In the genomic region with DNA sequence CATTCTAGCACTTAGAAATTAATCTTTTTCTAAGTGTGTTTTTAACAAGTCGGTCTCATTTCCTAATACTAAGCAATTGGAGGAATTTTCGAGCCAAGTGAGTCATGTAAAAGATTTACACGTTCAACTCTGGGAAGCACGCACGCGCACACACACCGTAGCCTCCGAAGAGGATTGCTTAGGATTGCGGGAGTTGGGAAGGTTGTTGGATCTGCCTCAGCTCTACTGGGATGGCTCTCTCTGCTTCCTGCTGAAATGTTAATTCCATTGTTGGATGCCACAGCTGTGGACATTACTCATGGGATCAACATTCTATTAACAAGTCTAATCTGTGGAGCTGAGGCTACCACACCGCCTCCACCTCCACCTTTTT, we compare ENCODE assay signal across 8 mouse cellular contexts. TPM values are rescaled to one million over a fixed set of nuclear protein-coding genes. Genes with fewer than 3 reads are reported as not detected.
DNase-seq lines count a peak whose midpoint lies in the region; ATAC-seq and TF ChIP-seq lines count a peak whose summit lies in the region.

No protein-coding gene starts in this region.

- no peak for ATAC-seq in heart, embryonic 15.5 days (replicated peaks; ENCODE audit: insufficient number of reproducible peaks, insufficient read depth, low FRiP score, low read depth)
- no peak for ATAC-seq in midbrain, embryonic 13.5 days

- H3K4me2 ChIP-seq in heart, embryonic 15.5 days, result peak overlapping the region; percentile 90
- H3K4me2 ChIP-seq in midbrain, embryonic 13.5 days (replicated peaks), result peak overlapping the region; percentile 63

- no peak for TF ChIP-seq POLR2A in liver, adult 2 months (IDR thresholded peaks at IDR 0.05; ENCODE audit: extremely low read depth, insufficient read depth, low read length)

- 6% methylated on average over 10 of the region's 10 CpGs for WGBS in liver, adult 2 months
- 9% methylated on average over 10 of the region's 10 CpGs for WGBS in heart, embryonic 15.5 days
- WGBS in midbrain, embryonic 13.5 days, result 1% methylated on average over 10 of the region's 10 CpGs

- peaks cover 27% of the 10 kb centered on the region for H3K79me2 ChIP-seq in liver, adult 2 months (ENCODE audit: control insufficient read depth, insufficient read depth, low read length)

- H3K27me3 ChIP-seq in liver, adult 2 months (ENCODE audit: control insufficient read depth, insufficient read depth, low read length), result no peaks in the 10 kb centered on the region
- no peaks in the 10 kb centered on the region for H3K27me3 ChIP-seq in heart, embryonic 15.5 days
- H3K27me3 ChIP-seq in midbrain, embryonic 13.5 days, result no peaks in the 10 kb centered on the region

- H3K9me3 ChIP-seq in heart, embryonic 15.5 days (replicated peaks), result no peaks in the 10 kb centered on the region
- no peaks in the 10 kb centered on the region for H3K9me3 ChIP-seq in midbrain, embryonic 13.5 days

- no peaks in the 10 kb centered on the region for H3K36me3 ChIP-seq in liver, adult 2 months (ENCODE audit: control insufficient read depth, insufficient read depth, low read length)
- no peaks in the 10 kb centered on the region for H3K36me3 ChIP-seq in heart, embryonic 15.5 days
- H3K36me3 ChIP-seq in midbrain, embryonic 13.5 days, result peaks cover 4% of the 10 kb centered on the region; the same call in 1 of the 2 replicates

- peak overlapping the region; percentile 85 for H3K27ac ChIP-seq in liver, adult 2 months (replicated peaks; ENCODE audit: insufficient read depth, low read depth, low read length)
- peak overlapping the region; percentile 85 for H3K27ac ChIP-seq in heart, embryonic 15.5 days
- peak overlapping the region; percentile 95 for H3K27ac ChIP-seq in midbrain, embryonic 13.5 days

- peak overlapping the region; percentile 99 for H3K4me3 ChIP-seq in liver, adult 2 months (ENCODE audit: insufficient read depth, low read depth, low read length)
- peak overlapping the region; percentile 88 for H3K4me3 ChIP-seq in heart, embryonic 15.5 days
- peak overlapping the region; percentile 93 for H3K4me3 ChIP-seq in midbrain, embryonic 13.5 days (replicated peaks)

- peaks cover 27% of the 10 kb centered on the region for H3K4me1 ChIP-seq in liver, adult 2 months (ENCODE audit: control insufficient read depth, insufficient read depth, low read length)
- peaks cover 24% of the 10 kb centered on the region for H3K4me1 ChIP-seq in heart, embryonic 15.5 days (replicated peaks)
- H3K4me1 ChIP-seq in midbrain, embryonic 13.5 days (replicated peaks), result peaks cover 34% of the 10 kb centered on the region

- no peak for TF ChIP-seq CTCF in liver, adult 2 months (IDR thresholded peaks at IDR 0.05; ENCODE audit: low read depth, low read length)

- H3K9ac ChIP-seq in liver, adult 2 months (ENCODE audit: low read depth, low read length), result peak overlapping the region; percentile 9; the same call in 1 of the 2 replicates
- peak overlapping the region; percentile 82 for H3K9ac ChIP-seq in heart, embryonic 15.5 days
- H3K9ac ChIP-seq in midbrain, embryonic 13.5 days (replicated peaks), result peak overlapping the region; percentile 96

- peak; percentile 72 for DNase-seq in liver, adult 2 months (ENCODE audit: extremely low read depth, low read depth, low spot score)
- DNase-seq in liver, result no peak
- peak; percentile 42 to 50 for DNase-seq in cerebellum, postnatal 10 days
- peak; percentile 45 to 49 for DNase-seq in kidney, postnatal 4 days
- no peak for DNase-seq in natural killer cell, adult 2 months (ENCODE audit: low spot score in 2 of 2)
- DNase-seq in spleen, postnatal 14 days (ENCODE audit: low spot score in 2 of 2), result no peak

RNA-seq across cellular contexts. Expression of gene Cxadr, which starts 1.4 kb away (rescaled TPM):
- 50.9 and 64.9 TPM in 2 replicates for total RNA-seq in liver, adult 2 months (2014; rRNA removed)
- polyA plus RNA-seq in liver, adult 2 months (2012; rRNA removed), result 23.6 and 26.4 TPM in 2 replicates
- polyA plus RNA-seq in heart, embryonic 15.5 days (2015; fragmentation: Nextera tagmentation; extraction: Ambion mirVana), result 26.9 and 29.9 TPM in 2 replicates
- polyA plus RNA-seq in midbrain, embryonic 13.5 days (2015; fragmentation: Nextera tagmentation; extraction: Ambion mirVana), result 135 and 153 TPM in 2 replicates

Comparison
In these comparisons a context has a peak if more than half of its experiments do, and no peak if none do; other contexts are left out.
1. DNase-seq: peak in liver, adult 2 months (single experiment), cerebellum, postnatal 10 days (2 of 2) and kidney, postnatal 4 days (2 of 2); none in liver (single experiment), natural killer cell, adult 2 months (0 of 2) and spleen, postnatal 14 days (0 of 2).
2. H3K9ac ChIP-seq: peak in every context shown above with its lines; median percentile 96 in midbrain, embryonic 13.5 days; 82 in heart, embryonic 15.5 days; 9 in liver, adult 2 months.
3. Peak in every context shown above with its lines, with median percentiles within 50 percentile points of each other: H3K27ac ChIP-seq and H3K4me3 ChIP-seq.